Comparison of ENCODE assay signal across 9 mouse cellular contexts in the genomic region with DNA sequence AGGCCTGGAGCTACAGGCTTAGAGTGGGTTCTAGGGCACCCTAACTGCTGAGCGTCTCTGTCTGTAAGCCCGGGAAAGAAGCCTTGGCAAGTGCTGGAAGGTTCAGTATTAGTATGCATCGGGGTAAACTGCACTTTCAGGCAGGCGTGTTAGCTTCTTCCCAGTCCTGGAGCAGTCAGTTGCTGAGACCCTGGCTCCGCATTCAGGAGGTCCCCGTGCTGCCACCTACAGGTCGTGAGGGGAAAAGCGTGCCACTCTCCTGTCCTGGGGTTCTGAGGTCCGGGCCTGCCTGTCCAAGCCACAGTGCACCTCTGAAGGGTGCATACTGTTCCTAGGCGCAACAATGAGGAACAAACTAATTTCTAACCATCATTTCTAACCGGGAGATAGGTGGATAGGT. TPM values are rescaled to one million over a fixed set of nuclear protein-coding genes. Genes with fewer than 3 reads are reported as not detected.
DNase-seq lines count a peak whose midpoint lies in the region; ATAC-seq and TF ChIP-seq lines count a peak whose summit lies in the region.
"Had no signal": no experiment of that assay in that cellular context is flagged by ENCODE, and none has a peak within 500 bp of the region (broad histone marks: within the 10 kb centered on the region; RNA-seq: fewer than 3 reads in every experiment).

No protein-coding gene starts in this region.

- peak; percentile 88 for TF ChIP-seq CTCF in E14TG2a.4 (conservative IDR thresholded peaks at IDR 0.05; ENCODE audit: low read length)

- H3K36me3 ChIP-seq in E14TG2a.4 (ENCODE audit: insufficient read depth, low read length) = no peaks in the 10 kb centered on the region
- no peaks in the 10 kb centered on the region for H3K36me3 ChIP-seq in forebrain, embryonic 13.5 days (ENCODE audit: poor library complexity, severe bottlenecking)
- no peaks in the 10 kb centered on the region for H3K36me3 ChIP-seq in lung, embryonic 16.5 days (ENCODE audit: control insufficient read depth, insufficient read depth, low read length)

- DNase-seq in c-Kit-negative CD71-positive TER-119-positive erythroid progenitor cells, embryonic 14.5 days (ENCODE audit: low read depth, low spot score) = peak; percentile 4
- peak; percentile 60 for DNase-seq in heart, postnatal 25 days (ENCODE audit: low spot score)
- peak; percentile 32 to 80 for DNase-seq in layer of hippocampus, adult 18-20 months (ENCODE audit: low spot score in 2 of 2)
- DNase-seq in ovary, postnatal 10 days (ENCODE audit: low spot score) = peak; percentile 50
- DNase-seq in thymus, postnatal 0 days (ENCODE audit: low spot score) = peak; percentile 51

- H3K4me3 ChIP-seq in E14TG2a.4 (replicated peaks; ENCODE audit: low read length) = no peak overlapping the region
- no peak overlapping the region for H3K4me3 ChIP-seq in forebrain, embryonic 13.5 days
- H3K4me3 ChIP-seq in lung, embryonic 16.5 days (ENCODE audit: low read length) = no peak overlapping the region
- H3K4me3 ChIP-seq: erythroblast, embryonic 14.5 days had no signal

- H3K4me1 ChIP-seq in E14TG2a.4 (replicated peaks; ENCODE audit: low read depth, low read length) = 0 out of 2 replicates have a peak, but pooled peaks cover 2% of the 10 kb centered on the region
- 0 out of 2 replicates have a peak, but pooled peaks cover 2% of the 10 kb centered on the region for H3K4me1 ChIP-seq in forebrain, embryonic 13.5 days
- H3K4me1 ChIP-seq in lung, embryonic 16.5 days (replicated peaks; ENCODE audit: control insufficient read depth, insufficient read depth, low read length) = no peaks in the 10 kb centered on the region

- no peak overlapping the region for H3K9ac ChIP-seq in forebrain, embryonic 13.5 days
- no peak overlapping the region for H3K9ac ChIP-seq in lung, embryonic 16.5 days (ENCODE audit: low read length)

- H3K27me3 ChIP-seq in E14TG2a.4 (ENCODE audit: insufficient read depth, low read length) = peaks cover 5% of the 10 kb centered on the region; the same call in 1 of the 2 replicates
- no peaks in the 10 kb centered on the region for H3K27me3 ChIP-seq in forebrain, embryonic 13.5 days
- no peaks in the 10 kb centered on the region for H3K27me3 ChIP-seq in lung, embryonic 16.5 days (ENCODE audit: control insufficient read depth, insufficient read depth, low read depth, low read length)

- no peak overlapping the region for H3K4me2 ChIP-seq in forebrain, embryonic 13.5 days
- no peak overlapping the region for H3K4me2 ChIP-seq in lung, embryonic 16.5 days (ENCODE audit: low read depth, low read length)

- peak; percentile 94 for ATAC-seq in forebrain, embryonic 13.5 days
- peak; percentile 84; the same call in 1 of the 2 replicates for ATAC-seq in lung, embryonic 16.5 days (ENCODE audit: low read depth)

- intact Hi-C loops in heart, postnatal 25 days (cut with DNase I) = loop anchor here (2.0 to 10.0 kb wide), 5 partner anchors 130 to 658 kb away; no protein-coding TSS in a partner anchor

- no peak overlapping the region for H3K27ac ChIP-seq in forebrain, embryonic 13.5 days
- no peak overlapping the region for H3K27ac ChIP-seq in lung, embryonic 16.5 days (ENCODE audit: low read length)

- no peaks in the 10 kb centered on the region for H3K9me3 ChIP-seq in E14TG2a.4 (ENCODE audit: low read length)
- H3K9me3 ChIP-seq in forebrain, embryonic 13.5 days (replicated peaks) = no peaks in the 10 kb centered on the region
- no peaks in the 10 kb centered on the region for H3K9me3 ChIP-seq in lung, embryonic 16.5 days (ENCODE audit: control insufficient read depth, low read length)

- 5% methylated on average over 11 of the region's 11 CpGs for WGBS in forebrain, embryonic 13.5 days
- WGBS in lung, embryonic 16.5 days = 4% methylated on average over 11 of the region's 11 CpGs

RNA-seq across cellular contexts. Expression of a gene that starts 10.6 kb away (rescaled TPM):
- polyA plus RNA-seq in forebrain, embryonic 13.5 days (2015; fragmentation: Nextera tagmentation; extraction: Ambion mirVana) = 13.7 and 17.4 TPM in 2 replicates
- 1 to 10 TPM; 3.6 to 5.1 TPM for total RNA-seq in heart, postnatal 25 days (2021)
- 1 to 10 TPM; 3.7 TPM for total RNA-seq in layer of hippocampus, adult 18-20 months (2021)
- 30.6 and 31.9 TPM in 2 replicates for polyA plus RNA-seq in lung, embryonic 16.5 days (2015; fragmentation: Nextera tagmentation; extraction: Ambion mirVana)
- polyA plus RNA-seq in thymus, postnatal 0 days (2015; fragmentation: Nextera tagmentation; extraction: Ambion mirVana) = 0.37 and 0.39 TPM in 2 replicates
- polyA plus RNA-seq: erythroblast, embryonic 14.5 days had no signal

Comparison
In these comparisons a context has a peak if more than half of its experiments do, and no peak if none do; other contexts are left out.
1. DNase-seq: peak in every context shown above with its lines; median percentile 60 in heart, postnatal 25 days; 56 in layer of hippocampus, adult 18-20 months; 51 in thymus, postnatal 0 days; 50 in ovary, postnatal 10 days; 4 in c-Kit-negative CD71-positive TER-119-positive erythroid progenitor cells, embryonic 14.5 days.
2. RNA of a gene that starts 10.6 kb away (polyA plus RNA-seq): 30.6 to 31.9 TPM in lung, embryonic 16.5 days and 13.7 to 17.4 TPM in forebrain, embryonic 13.5 days; 0.37 to 0.39 TPM in thymus, postnatal 0 days; every median in the first group is over 10 times any median in the second.